8 mouse cellular contexts compared by ENCODE assay signal in the genomic region with DNA sequence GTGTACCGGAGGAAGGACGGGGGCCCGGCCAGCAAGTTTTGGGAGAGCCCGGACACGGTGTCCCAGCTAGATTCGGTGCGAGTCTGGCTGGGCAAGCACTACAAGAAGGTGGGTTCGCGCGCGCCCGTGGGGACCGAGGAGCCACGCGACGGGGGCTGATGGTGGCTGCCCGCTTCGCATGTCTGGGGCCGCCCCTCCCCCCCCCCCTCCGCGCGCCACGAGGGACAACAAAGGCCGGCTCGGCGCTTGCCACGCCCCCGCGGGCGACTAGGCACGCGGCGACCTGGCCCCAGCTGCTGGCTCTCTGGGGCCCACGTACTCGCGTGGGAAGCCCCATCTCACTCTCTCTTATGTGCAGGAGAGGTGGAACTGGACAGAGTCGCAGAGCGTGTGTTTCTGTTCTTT. TPM values are rescaled to one million over a fixed set of nuclear protein-coding genes. Genes with fewer than 3 reads are reported as not detected.
DNase-seq lines count a peak whose midpoint lies in the region; ATAC-seq and TF ChIP-seq lines count a peak whose summit lies in the region.

No protein-coding gene starts in this region.

- H3K4me3 ChIP-seq in kidney, embryonic 15.5 days (replicated peaks) = peak overlapping the region; percentile 92
- peak overlapping the region; percentile 71 to 89 for H3K4me3 ChIP-seq in ES-E14 (ENCODE audit: insufficient read depth in 1 of 2, low read depth in 1 of 2, low read length in 2 of 2, poor library complexity in 1 of 2, severe bottlenecking in 1 of 2)
- H3K4me3 ChIP-seq in embryonic facial prominence, embryonic 11.5 days (ENCODE audit: low read depth, low read length) = peak overlapping the region; percentile 84
- peak overlapping the region; percentile 72 for H3K4me3 ChIP-seq in intestine, postnatal 0 days (ENCODE audit: low read depth, low read length)

- peak overlapping the region; percentile 71 for H3K4me2 ChIP-seq in kidney, embryonic 15.5 days
- peak overlapping the region; percentile 46 for H3K4me2 ChIP-seq in embryonic facial prominence, embryonic 11.5 days (ENCODE audit: low read depth, low read length)
- H3K4me2 ChIP-seq in intestine, postnatal 0 days (replicated peaks; ENCODE audit: low read depth) = peak overlapping the region; percentile 74

- no peak for DNase-seq in kidney, adult 18-20 months
- peak; percentile 12 for DNase-seq in ES-E14 (ENCODE audit: low read depth, low spot score)
- DNase-seq in embryonic facial prominence, embryonic 11.5 days (ENCODE audit: low spot score) = peak; percentile 63
- DNase-seq in mesoderm, embryonic 11.5 days (ENCODE audit: low read depth, low spot score) = peak; percentile 74
- no peak for DNase-seq in left cerebral cortex, adult 11 months (ENCODE audit: low spot score)
- DNase-seq in gastrocnemius, postnatal 25 days = no peak

- H3K27me3 ChIP-seq in kidney, embryonic 15.5 days = no peaks in the 10 kb centered on the region
- H3K27me3 ChIP-seq in embryonic facial prominence, embryonic 11.5 days (ENCODE audit: control insufficient read depth, insufficient read depth, low read length) = no peaks in the 10 kb centered on the region
- no peaks in the 10 kb centered on the region for H3K27me3 ChIP-seq in intestine, postnatal 0 days (replicated peaks; ENCODE audit: control insufficient read depth, insufficient read depth, low read length)

- ATAC-seq in kidney, embryonic 15.5 days (replicated peaks; ENCODE audit: low FRiP score) = peak; percentile 65
- ATAC-seq in embryonic facial prominence, embryonic 11.5 days (replicated peaks; ENCODE audit: insufficient number of reproducible peaks, low FRiP score, low TSS enrichment, low read depth) = peak; percentile 68; the same call in 1 of the 2 replicates
- ATAC-seq in intestine, postnatal 0 days = peak; percentile 64

- H3K9me3 ChIP-seq in kidney, embryonic 15.5 days (replicated peaks) = no peaks in the 10 kb centered on the region
- no peaks in the 10 kb centered on the region for H3K9me3 ChIP-seq in ES-E14 (ENCODE audit: control insufficient read depth, insufficient read depth, low read depth, low read length)
- no peaks in the 10 kb centered on the region for H3K9me3 ChIP-seq in embryonic facial prominence, embryonic 11.5 days (replicated peaks; ENCODE audit: control insufficient read depth, low read length)
- no peaks in the 10 kb centered on the region for H3K9me3 ChIP-seq in intestine, postnatal 0 days (ENCODE audit: control insufficient read depth)

- in situ Hi-C loops in ES-E14 (cut with MboI; ENCODE audit: low sequenced_read_pairs in 2 of 2, unreplicated experiment in 2 of 2) = no loop called here

- H3K36me3 ChIP-seq in kidney, embryonic 15.5 days = peaks cover 34% of the 10 kb centered on the region
- peaks cover 13% of the 10 kb centered on the region for H3K36me3 ChIP-seq in ES-E14 (ENCODE audit: control insufficient read depth, insufficient read depth, low read length, poor library complexity, severe bottlenecking)
- no peaks in the 10 kb centered on the region; the same call in none of the 2 replicates for H3K36me3 ChIP-seq in embryonic facial prominence, embryonic 11.5 days (replicated peaks; ENCODE audit: control insufficient read depth, insufficient read depth, low read depth, low read length)
- H3K36me3 ChIP-seq in intestine, postnatal 0 days (ENCODE audit: control insufficient read depth, insufficient read depth) = peaks cover 15% of the 10 kb centered on the region

- peak overlapping the region; percentile 96 for H3K9ac ChIP-seq in kidney, embryonic 15.5 days
- H3K9ac ChIP-seq in ES-E14 (ENCODE audit: insufficient read depth, low read depth, low read length, poor library complexity, severe bottlenecking) = peak overlapping the region; percentile 95
- H3K9ac ChIP-seq in embryonic facial prominence, embryonic 11.5 days (replicated peaks; ENCODE audit: low read length) = peak overlapping the region; percentile 97
- peak overlapping the region; percentile 72 for H3K9ac ChIP-seq in intestine, postnatal 0 days (ENCODE audit: low read depth, low read length)

- 0% methylated on average over 26 of the region's 38 CpGs for WGBS in kidney, embryonic 15.5 days
- 0% methylated on average over 28 of the region's 38 CpGs for whole genome bisulfite sequencing in embryonic facial prominence, embryonic 11.5 days
- 0% methylated on average over 36 of the region's 38 CpGs for WGBS in intestine, postnatal 0 days

- peak overlapping the region; percentile 96 for H3K27ac ChIP-seq in kidney, embryonic 15.5 days
- H3K27ac ChIP-seq in ES-E14 (ENCODE audit: insufficient read depth, low read depth, low read length, poor library complexity, severe bottlenecking) = peak overlapping the region; percentile 87
- H3K27ac ChIP-seq in embryonic facial prominence, embryonic 11.5 days (replicated peaks; ENCODE audit: low read depth, low read length) = peak overlapping the region; percentile 87
- H3K27ac ChIP-seq in intestine, postnatal 0 days (ENCODE audit: low read depth, low read length) = peak overlapping the region; percentile 83; the same call in 1 of the 2 replicates

- peaks cover 27% of the 10 kb centered on the region for H3K4me1 ChIP-seq in kidney, embryonic 15.5 days
- H3K4me1 ChIP-seq in ES-E14 (ENCODE audit: control insufficient read depth in 2 of 2, insufficient read depth in 2 of 2, low read length in 2 of 2, poor library complexity in 1 of 2) = no peaks in the 10 kb centered on the region; a peak in 1 of 4 replicates
- H3K4me1 ChIP-seq in embryonic facial prominence, embryonic 11.5 days (ENCODE audit: control insufficient read depth, insufficient read depth, low read length) = no peaks in the 10 kb centered on the region; the same call in 1 of the 2 replicates
- no peaks in the 10 kb centered on the region for H3K4me1 ChIP-seq in intestine, postnatal 0 days (replicated peaks; ENCODE audit: control insufficient read depth, insufficient read depth, low read length)

- TF ChIP-seq CTCF in intestine, postnatal 0 days (IDR thresholded peaks at IDR 0.05; ENCODE audit: low read depth) = no peak

TF ChIP-seq in ES-E14, 5 proteins besides CTCF, POLR2A, EP300 and RAD21:
- TF ChIP-seq CHD2 (IDR thresholded peaks at IDR 0.05; ENCODE audit: low read depth, low read length) (no peak), ZNF384 (IDR thresholded peaks at IDR 0.05; ENCODE audit: low read depth, low read length) (no peak), ZC3H11A (IDR thresholded peaks at IDR 0.05; ENCODE audit: borderline replicate concordance, low read depth, low read length) (no peak), MAFK (IDR thresholded peaks at IDR 0.05; ENCODE audit: insufficient read depth, low read depth, low read length) (no peak), HCFC1 (IDR thresholded peaks at IDR 0.05; ENCODE audit: borderline replicate concordance, insufficient read depth, low read length) (no peak)

RNA-seq across cellular contexts. Expression of gene Dhx30, which starts 14.6 kb away (rescaled TPM):
- 136 and 138 TPM in 2 replicates for polyA plus RNA-seq in kidney, embryonic 15.5 days (2015; fragmentation: Nextera tagmentation; extraction: Ambion mirVana)
- 191 and 204 TPM in 2 replicates for total RNA-seq in ES-E14 (2012; rRNA removed)
- 161 and 171 TPM in 2 replicates for polyA plus RNA-seq in embryonic facial prominence, embryonic 11.5 days (2014; fragmentation: Nextera tagmentation; extraction: Ambion mirVana)
- polyA plus RNA-seq in intestine, postnatal 0 days (2015; fragmentation: Nextera tagmentation; extraction: Ambion mirVana) = 37.7 and 40.9 TPM in 2 replicates
- 10 to 100 TPM; 28.7 to 29.9 TPM for total RNA-seq in gastrocnemius, postnatal 25 days (2021)

RNA-seq across cellular contexts. Expression of gene Smarcc1, which starts 14.7 kb away (rescaled TPM):
- polyA plus RNA-seq in kidney, embryonic 15.5 days (2015; fragmentation: Nextera tagmentation; extraction: Ambion mirVana) = 137 and 138 TPM in 2 replicates
- 56.9 and 64.3 TPM in 2 replicates for total RNA-seq in ES-E14 (2012; rRNA removed)
- polyA plus RNA-seq in embryonic facial prominence, embryonic 11.5 days (2014; fragmentation: Nextera tagmentation; extraction: Ambion mirVana) = 190 and 193 TPM in 2 replicates
- polyA plus RNA-seq in intestine, postnatal 0 days (2015; fragmentation: Nextera tagmentation; extraction: Ambion mirVana) = 21.6 and 23.3 TPM in 2 replicates
- total RNA-seq in gastrocnemius, postnatal 25 days (2021) = 10 to 100 TPM; 19.5 to 19.6 TPM

Comparison
In these comparisons a context has a peak if more than half of its experiments do, and no peak if none do; other contexts are left out.
1. DNase-seq: peak in ES-E14 (single experiment), embryonic facial prominence, embryonic 11.5 days (single experiment) and mesoderm, embryonic 11.5 days (single experiment); none in kidney, adult 18-20 months (single experiment), left cerebral cortex, adult 11 months (single experiment) and gastrocnemius, postnatal 25 days (single experiment).
2. Peak in every context shown above with its lines, with median percentiles within 50 percentile points of each other: ATAC-seq, H3K27ac ChIP-seq, H3K4me2 ChIP-seq, H3K4me3 ChIP-seq and H3K9ac ChIP-seq.